Mouse (Mus musculus): Measurements from ENCODE around the gene Abracl. TPM values are rescaled to one million over a fixed set of nuclear protein-coding genes. Genes with fewer than 3 reads are reported as not detected.

The Abracl gene
- 223 TPM for polyA plus RNA-seq (2014; fragmentation: Illumina TruSeq; extraction: RNeasy Lipid Tissue Mini Kit (QIAGEN cat#74804); ENCODE audit: low replicate concordance)

DNA sequence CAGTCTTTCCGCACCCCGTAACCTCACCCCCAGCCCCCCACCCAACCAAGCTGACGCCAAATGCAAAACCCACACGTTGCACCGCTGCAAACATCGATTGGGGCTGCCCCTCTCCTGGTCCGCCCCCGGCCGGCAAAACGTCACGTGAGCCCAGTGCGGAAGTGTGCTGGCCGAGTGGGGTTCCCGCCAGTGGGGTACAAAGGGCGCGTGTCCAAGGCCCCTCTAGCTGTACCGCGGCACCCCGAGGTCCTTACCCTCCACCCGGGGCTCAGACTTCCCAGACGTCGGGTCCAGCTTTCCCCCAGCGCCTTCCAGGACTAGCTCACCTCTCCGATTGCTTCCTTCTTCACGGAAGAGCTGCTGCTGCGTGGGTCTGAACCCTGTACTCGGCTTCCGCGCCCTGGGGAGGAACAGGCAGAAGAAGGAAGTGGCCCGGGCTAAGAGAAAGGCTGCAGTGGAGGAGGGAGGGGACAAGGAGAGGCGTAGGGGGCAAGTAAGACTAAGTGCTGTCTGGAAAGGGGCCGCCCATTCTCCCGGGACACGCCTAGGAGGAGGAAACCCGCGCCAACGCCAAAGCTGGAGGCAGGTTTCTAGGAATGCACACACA lies at the start of gene Abracl:
Gene Abracl, minus strand, starts transcription at position 548 of the 607 bp plus-strand sequence.

DNA sequence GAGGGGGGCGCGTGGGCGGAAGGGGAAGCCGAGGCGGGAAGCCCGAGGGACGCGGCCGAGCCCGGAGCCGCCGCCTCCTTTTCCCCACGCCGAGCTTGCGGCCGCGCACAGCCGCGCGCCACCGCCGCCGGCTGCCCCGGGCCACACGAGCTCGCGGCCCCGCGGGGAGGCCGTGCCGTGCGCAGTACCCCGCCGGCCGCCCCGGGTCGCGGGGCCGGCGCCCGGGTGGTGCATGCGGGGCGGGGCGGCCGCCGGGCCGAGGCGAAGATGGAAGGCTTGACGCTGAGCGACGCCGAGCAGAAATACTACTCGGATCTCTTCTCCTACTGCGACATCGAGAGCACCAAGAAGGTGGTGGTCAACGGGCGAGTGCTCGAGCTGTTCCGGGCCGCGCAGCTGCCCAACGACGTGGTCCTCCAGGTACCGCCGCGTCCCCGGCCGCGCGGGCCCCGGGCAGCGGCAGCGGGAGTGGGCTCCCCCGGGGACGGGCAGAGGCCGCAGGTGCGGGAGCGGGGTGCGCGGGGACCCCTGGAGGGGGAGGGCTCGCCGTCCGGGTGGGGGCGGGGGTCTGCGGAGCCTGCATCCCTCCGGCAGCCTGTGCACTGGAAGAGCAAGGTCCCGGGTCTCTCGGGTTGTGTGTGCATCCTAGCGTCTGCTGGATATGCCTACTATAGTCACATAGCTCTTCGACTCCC lies 32.8 kb upstream of the Abracl start, which contains the start of gene Reps1:
Gene Reps1, plus strand, starts transcription at position 166 of the 695 bp plus-strand sequence.

Other genes starting within 250 kb of the Abracl start
- 0.48 TPM for gene Txlnb, start 227.1 kb downstream of the Abracl start, polyA plus RNA-seq (2014; fragmentation: Illumina TruSeq; extraction: RNeasy Lipid Tissue Mini Kit (QIAGEN cat#74804); ENCODE audit: low replicate concordance)
- gene Heca, start 75.2 kb downstream of the Abracl start, polyA plus RNA-seq (2014; fragmentation: Illumina TruSeq; extraction: RNeasy Lipid Tissue Mini Kit (QIAGEN cat#74804); ENCODE audit: low replicate concordance), result 57.1 TPM
- gene Reps1, start 32.6 kb upstream of the Abracl start, polyA plus RNA-seq (2014; fragmentation: Illumina TruSeq; extraction: RNeasy Lipid Tissue Mini Kit (QIAGEN cat#74804); ENCODE audit: low replicate concordance), result 11.4 TPM
- not detected for gene Ect2l, start 187.6 kb upstream of the Abracl start, polyA plus RNA-seq (2014; fragmentation: Illumina TruSeq; extraction: RNeasy Lipid Tissue Mini Kit (QIAGEN cat#74804); ENCODE audit: low replicate concordance)
- gene Ccdc28a, start 211.7 kb upstream of the Abracl start, polyA plus RNA-seq (2014; fragmentation: Illumina TruSeq; extraction: RNeasy Lipid Tissue Mini Kit (QIAGEN cat#74804); ENCODE audit: low replicate concordance), result 17.4 TPM

All from small intestine, adult 10 weeks (tissue).